Mouse (Mus musculus): ENCODE measurements around the gene Pnma1.

Pnma1 gene

DNA sequence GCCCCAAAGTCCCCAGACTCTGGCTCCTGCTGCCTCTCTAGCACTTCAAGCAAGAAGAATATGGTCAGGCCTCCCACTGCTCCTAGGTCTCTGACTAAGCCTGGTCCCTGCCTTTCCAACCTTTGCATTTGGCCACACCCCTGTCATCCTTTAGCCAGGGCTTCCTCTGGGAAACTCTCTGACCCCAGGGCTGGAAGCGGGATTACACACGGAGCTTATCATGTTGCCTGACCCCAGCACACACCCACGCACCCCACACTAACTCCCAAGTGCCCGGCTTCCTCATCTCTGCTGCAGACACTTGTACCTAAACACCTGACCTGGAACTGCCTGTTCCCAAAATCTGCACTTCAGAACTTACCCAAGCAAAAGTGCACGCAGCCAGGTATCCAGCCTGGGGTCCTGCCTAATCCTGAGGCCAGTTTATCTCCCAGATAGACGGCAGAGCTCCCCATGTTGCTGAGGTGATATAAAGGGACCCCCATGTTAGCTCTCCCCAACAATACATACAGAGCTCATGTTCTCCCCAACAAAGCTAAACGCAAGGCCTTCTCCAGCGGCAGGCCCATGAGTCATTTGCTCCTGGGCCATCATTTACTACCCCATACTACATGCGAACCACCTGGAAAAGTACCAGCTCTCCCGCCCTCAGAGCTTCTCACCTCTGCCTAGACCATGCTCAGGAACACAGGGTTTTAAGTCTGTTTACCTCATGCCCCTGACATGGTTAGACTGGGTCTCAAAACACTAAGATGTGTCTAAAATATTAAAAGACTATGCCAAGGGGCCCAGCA is 30.6 kb upstream of the Pnma1 start:
- peak; percentile 70 to 87 for DNase-seq (ENCODE audit: inconsistent age in 2 of 2, low spot score in 1 of 2)

DNA sequence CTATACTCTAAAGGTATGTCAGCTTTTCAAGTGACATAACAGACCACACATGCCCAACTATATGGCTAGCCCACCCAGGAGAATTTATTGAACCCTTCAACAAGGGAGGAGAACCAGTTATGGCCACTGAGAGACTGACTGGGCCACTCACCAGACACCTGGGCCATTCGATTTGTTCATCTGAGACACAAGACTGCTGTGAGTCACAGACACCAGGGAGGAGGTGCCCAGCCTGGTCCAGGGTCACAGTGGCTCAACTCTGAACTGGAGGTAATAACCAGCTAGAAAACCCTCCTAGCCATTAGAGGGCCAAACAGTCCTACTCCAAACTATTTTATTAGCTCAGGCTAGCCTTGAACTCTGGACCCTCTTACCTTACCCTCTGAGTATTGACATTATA is 29.8 kb upstream of the Pnma1 start:
- peak; percentile 68 to 84 for DNase-seq (ENCODE audit: inconsistent age in 2 of 2, low spot score in 1 of 2)

DNA sequence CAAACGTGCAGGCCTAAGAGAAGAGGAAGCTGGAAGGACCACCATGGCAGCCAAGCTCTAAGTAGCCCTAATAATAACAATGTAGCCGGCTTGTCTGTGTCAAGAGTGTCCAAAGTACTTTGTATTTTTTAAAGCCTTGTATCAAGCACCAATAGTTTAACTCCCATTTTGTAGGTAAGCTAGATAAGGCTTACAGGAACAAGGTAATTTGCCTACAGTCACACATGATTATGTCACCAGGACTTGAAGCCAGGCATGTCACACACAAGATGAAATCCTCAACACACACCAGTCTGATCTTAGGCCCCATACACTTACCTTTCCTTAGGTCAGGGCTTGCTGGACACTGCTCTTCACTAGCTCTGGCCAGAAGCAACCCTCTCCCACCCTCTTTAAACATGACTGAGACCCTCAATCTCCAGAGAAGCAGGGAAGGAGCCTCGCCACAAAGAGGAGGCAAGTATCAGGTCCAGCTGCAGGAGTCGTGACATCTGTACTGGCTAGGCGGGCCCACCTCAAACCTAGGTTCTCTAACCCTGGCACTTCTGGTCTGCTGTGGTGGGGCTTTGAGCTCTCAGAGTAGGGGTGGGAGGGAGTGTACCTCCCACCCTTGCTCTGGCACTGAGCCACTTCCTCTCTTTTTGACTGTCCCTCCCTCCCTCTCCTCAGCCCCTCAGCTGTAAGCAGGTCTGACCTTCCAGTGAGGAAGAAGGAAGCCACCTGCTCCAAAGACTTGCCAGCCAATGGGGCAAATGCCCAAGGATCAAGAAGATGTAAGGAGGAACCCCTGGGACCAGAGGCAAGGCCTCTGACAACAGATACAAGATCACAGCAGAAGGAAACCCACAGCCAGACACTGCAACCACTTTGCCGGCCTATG is 28.8 kb upstream of the Pnma1 start:
- no peak for DNase-seq (ENCODE audit: inconsistent age in 2 of 2, low spot score in 1 of 2)

DNA sequence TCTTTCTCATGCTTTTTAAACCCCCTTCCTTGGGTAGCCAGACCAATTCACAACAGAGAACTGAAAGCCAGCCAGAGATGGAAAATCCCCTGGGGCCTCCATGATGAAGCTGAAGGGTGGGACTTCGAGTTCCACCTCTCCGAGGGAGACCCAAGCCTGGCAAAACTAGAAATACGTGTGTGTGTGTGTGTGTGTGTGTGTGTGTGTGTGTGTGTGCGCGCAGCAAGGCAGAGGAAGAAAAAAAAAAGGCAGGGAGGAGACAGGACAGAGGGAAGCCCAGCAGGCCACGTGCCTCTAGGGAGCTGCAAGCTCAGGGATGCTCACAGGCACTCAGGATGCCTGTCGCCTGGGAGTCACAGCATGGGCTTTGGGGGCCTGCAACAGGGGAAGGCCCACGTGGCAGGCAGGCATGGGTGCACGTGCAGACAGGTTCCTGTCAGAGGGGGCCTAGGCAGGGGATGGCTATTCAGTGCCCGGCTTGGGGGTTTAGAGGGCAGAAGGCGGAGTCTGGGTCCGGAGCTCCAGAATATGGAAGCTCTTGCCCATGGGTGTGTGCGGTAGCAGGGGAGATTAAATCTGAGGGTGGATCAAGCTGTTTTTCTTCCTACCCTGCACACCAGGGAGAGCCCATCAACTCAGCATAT is 28.0 kb upstream of the Pnma1 start:
- DNase-seq (ENCODE audit: inconsistent age in 2 of 2, low spot score in 1 of 2) = peak; percentile 61 to 74

DNA sequence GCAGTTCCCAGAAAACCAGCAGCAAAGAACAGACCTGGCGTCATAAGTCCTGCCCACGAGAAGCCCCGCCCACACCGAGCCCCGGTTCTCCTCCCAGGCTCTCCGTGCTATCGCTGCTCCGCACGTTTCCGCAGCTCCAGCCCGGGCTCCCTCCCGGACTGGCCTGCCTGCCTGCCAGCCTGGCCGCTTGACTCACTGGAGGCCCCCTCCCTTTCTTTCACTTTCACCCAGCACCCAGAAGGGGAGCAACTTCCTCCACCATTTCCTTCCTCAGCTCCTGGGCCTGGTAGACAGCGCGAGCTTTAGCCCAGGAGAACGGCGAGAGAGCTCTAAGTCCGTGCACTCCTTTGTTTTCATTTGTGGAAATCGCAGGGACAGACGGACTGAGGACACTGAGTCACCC is 27.4 kb upstream of the Pnma1 start:
- peak; percentile 94 to 97 for DNase-seq (ENCODE audit: inconsistent age in 2 of 2, low spot score in 1 of 2)

DNA sequence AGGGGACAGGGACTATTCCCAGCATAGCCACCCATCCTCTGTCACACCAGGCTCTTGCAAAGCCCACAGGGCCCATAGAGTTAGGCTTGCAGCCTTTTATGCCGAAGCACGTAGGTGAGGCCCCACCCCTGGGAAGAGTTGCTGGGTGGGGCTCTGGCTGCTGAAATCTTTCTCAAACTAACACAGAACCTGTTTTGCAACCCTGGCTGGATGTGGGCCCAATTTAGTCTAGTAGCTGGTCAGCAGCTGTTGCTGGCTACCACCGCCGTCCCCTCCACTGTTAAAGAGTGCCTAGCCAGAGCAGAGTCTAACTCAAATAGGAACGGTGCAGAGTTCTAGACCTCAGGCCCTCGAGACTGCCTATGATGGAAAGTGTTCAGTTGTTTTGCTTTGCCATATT is 26.6 kb upstream of the Pnma1 start:
- peak in 1 of 2 experiments; percentile 91 for DNase-seq (ENCODE audit: inconsistent age in 2 of 2, low spot score in 1 of 2)

DNA sequence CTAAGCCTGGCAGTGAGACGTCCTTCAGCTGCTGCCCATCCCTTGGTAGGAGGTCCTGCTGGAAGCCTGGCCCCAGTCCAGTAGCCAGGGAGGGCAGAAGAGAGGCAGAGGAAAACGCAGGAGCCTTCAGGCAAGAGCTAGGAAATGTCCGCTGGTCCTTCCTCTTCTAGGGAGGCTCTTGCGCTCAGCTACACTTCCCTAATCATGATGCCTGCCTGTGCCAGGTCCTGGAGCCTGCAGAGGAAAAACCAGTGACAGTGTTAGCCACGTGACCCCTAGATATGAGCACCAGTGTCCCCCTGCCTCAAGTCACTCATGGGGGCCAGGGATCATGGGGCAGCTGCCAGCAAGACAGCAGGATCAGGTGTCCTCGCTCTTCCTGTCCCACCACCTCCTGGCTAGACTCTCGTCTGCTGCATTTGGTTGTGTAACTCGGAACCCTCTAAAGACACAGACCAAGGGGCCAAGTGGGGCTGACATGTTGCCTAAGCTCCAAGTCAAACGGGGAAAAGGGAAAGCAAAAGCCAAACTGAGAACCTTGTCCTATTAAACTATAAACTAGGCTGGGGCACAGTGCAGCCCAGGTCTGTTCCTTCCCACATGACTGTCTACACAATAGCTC is 26.0 kb upstream of the Pnma1 start:
- DNase-seq (ENCODE audit: inconsistent age in 2 of 2, low spot score in 1 of 2) = peak; percentile 80 to 89

DNA sequence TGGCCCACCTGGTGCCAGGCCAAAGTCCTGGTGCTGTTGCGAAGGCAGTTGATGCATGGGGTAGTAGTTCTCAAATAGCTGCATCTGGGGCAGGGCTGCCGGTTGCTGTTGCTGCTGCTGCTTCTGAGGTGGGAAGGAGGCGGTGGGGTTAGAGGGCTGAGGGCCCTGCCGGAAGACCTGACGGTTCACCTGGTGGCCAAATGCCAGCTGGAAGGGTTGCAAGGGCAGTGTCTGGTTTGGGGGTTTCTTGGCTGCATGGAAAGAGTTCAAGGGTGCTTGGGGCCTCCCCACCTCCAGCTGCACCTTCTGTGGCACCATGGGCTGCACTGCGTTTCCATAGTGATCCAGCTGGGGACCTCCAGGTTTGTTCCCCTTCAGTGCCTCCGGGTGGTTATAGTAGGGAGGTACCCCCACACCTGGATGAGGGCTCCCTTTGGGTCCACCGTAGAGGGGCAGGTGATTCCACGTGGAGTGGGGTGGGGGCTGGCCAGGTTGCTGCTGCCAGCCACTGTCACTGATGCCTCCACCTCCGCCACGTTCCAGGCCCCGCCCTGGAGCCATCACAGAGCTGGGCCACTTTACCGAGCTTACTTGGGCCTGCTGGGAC is 25.1 kb upstream of the Pnma1 start:
- no peak for DNase-seq (ENCODE audit: inconsistent age in 2 of 2, low spot score in 1 of 2)

DNA sequence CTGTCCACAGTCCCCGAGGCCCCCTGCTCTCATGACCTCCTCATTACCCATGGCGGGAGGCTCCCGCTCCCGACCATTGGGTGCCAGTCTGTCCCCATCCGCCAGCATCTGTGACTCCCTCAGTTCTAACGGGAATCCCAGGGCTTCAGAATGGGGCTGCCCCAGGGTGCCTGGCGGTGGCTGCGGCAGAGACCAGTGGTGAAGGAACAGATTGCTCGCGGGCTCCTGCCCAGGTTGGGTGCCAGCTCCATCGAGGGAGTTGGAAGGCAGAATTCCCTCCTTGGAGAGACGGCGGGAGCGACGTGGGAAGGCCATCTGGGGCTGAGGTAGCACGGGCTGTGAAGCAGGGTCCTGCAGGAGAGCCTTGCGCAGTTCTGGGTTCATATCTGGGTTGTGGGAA is 24.6 kb upstream of the Pnma1 start:
- DNase-seq (ENCODE audit: inconsistent age in 2 of 2, low spot score in 1 of 2) = peak in 1 of 2 experiments; percentile 28

DNA sequence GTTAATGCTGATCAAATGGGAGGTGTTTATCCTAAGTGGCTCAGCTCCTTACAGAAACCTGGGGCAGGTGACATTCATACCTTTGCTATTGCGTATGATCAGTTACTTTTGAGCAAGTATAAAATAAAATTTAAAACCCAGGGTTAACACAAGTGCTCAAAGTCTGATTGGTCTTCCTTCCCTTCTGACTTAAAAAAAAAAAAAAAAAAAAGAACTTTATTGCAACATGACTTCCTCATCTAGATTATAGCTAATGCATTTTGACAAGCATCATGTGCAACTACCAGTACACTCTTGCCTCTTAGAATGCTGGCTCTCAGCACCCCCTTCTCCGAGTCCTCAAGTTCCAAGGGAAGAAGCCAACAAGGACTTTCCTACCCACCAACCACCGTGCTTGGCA is 23.9 kb upstream of the Pnma1 start:
- DNase-seq (ENCODE audit: inconsistent age in 2 of 2, low spot score in 1 of 2) = no peak

DNA sequence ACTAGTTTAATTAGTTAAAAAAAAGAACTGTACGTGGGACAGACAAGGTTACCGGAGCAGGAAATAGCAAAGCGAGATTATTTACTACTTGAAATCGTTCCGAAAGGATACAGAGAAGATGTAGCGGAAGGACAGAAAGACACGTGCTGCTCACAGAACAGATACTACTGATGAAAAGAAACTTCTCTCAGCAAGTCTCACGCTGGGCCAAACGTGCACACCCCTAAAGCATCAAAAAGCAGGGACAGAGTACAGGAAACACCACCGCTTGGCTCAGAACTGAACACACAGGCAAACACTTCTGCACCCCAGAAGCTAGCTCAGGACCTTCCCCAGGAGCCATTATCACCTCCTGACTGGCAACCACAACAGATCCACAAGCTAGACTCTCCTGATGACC is 22.3 kb upstream of the Pnma1 start:
- no peak for DNase-seq (ENCODE audit: inconsistent age in 2 of 2, low spot score in 1 of 2)

DNA sequence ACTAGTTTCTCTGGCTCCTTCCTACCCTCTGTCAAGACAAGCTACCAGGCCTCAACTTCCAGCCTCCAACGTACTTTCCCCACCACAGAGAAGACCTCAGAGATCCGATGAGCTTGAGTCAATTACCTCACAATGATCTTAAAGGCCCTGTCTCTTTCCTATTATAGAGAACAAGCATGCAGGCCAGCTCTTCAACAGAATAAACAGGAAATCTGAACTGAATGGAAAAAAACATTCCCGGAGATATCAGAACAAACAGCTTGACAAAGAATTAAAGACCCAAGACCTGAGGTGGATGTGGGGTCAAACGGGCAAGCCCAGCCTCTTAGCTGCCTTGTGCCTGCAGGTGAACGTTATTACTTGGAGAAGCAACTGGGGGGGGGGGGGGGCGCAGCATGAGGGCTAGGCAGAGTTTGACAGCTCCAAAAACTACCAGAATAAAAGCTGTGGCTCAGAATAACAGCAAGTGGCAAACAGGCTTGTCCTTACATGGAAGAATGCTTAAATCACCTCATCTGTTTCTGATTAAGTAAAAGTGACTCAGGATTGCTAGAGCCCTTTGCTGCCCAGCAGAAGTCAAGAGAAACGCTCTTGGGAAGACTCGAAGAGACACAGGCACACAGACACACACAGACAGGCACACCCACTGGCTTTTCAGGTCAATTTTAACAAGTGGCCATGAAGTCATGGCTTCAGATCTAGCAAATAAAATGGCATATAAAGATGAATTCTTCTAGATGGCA is 17.5 kb upstream of the Pnma1 start:
- no peak for DNase-seq (ENCODE audit: inconsistent age in 2 of 2, low spot score in 1 of 2)

DNA sequence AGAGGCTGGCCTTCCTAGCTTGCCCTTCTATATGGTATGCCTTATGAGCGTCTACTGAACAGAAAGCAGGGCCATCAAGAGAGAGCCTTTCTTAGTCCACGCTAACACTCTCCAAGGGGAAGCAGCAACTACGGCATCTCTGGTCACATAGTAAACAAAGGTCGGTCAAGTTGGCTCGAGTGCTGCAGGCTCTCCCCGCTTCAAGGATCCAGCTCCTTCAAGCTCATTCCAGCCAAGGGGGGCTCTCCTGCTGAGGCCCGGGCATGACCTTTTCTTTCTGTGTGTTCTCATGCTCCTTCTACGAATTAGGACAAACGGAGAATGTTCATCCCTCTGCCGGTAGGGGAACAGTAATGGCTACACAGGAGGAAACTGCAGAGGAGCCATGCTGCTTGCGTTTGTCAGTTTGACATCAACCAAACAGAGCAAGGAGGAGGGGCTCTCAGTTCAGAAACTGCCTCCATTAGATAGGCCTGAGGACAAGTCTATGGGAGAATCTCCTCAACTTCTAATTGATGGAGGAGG is 15.4 kb upstream of the Pnma1 start:
- DNase-seq (ENCODE audit: inconsistent age in 2 of 2, low spot score in 1 of 2) = no peak

DNA sequence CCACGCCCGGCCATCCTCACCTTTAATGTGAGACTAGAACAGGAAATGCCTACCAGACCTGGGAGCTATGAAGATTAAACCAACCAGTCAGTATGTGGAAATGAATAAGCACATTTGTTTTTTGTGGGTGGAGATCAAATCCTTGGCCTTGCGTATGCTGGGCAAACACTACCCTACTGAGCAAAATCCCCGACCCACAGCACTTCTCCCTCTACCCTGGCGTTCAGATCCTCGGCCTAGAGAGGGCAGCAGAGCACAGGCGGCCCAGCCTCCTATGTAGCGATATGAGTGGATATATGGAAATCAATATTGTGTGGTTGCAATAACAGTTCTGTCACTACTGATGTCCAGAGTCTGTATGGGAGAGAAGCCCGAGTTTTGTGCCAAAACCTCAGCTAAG is 14.8 kb upstream of the Pnma1 start:
- peak; percentile 42 to 73 for DNase-seq (ENCODE audit: inconsistent age in 2 of 2, low spot score in 1 of 2)

DNA sequence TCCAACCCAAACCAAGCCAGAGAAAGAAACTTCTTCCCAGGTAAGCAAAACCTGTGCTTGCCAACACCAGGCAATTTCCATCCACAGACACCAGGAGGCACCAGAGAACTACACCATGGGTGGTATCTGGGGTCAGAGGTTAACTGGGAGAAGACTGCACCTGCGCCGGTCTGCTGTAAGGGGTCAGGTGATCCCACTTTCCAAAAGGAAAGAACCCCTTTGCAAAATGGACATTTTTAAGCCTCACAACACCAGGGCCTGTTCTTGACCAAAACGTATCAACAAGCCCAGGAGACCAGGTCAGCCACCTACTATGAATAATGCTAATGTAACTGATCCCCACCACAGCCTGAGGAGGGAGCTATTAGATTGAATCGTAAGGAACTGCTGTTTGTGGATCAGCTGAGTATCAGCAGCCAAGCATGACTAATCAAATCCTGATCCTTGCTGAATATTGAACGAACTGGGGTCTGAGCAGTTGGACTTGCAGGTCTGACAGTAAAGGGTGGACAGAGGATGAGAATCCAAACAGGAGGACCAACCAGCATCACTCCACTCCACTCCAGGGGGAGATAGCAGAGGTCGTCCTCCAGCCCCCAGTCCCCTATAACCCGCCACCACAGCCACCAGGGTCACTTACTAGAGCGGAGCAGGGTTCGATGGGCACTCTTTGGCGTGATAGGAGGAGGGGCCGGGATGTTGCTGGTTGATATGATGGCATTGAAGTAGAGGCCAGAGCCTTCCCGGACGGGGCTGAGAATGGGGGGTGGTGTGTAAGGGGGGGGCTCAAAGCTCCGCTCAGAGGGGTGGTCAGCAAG is 13.5 kb upstream of the Pnma1 start:
- DNase-seq (ENCODE audit: inconsistent age in 2 of 2, low spot score in 1 of 2) = peak; percentile 25 to 71

DNA sequence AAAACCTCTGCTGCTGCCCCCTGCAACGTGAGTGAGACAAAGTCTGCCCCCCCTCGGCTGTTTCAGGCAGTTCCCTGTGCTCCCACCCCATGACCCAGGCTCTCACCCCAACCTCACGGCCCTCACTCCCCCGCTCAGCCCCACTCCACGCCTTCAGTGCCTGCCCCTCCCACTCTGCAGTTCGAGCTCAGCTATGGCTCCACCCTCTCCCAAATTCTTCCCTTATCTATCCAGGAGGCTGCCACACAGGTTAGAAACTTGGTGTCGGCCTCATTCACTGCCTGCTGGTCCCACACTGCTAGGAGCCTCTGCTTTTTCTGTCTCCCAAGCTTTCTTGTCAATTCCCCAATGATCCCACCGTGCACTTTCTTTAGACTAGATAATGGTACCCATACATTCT is 12.8 kb upstream of the Pnma1 start:
- DNase-seq (ENCODE audit: inconsistent age in 2 of 2, low spot score in 1 of 2) = peak in 1 of 2 experiments; percentile 21

DNA sequence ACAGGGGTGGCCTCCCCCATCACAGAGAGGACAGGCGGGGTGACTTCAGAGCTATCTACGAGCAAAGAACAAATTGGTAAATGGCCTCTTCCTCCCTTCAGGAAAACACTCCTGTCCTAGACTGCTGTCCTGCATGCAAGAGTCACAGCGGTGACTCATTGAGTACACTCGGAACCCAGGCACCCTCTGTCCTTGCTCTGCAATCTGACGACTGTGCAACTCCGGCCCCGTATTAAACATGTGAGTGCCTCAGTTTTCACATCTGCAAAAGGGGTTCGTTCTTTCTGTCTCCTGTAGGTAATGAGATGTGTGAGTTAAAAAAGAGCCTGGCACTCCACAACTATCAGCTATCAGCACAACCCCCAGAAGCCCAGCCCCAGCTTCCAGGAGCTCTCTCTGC is 12.2 kb upstream of the Pnma1 start:
- DNase-seq (ENCODE audit: inconsistent age in 2 of 2, low spot score in 1 of 2) = peak; percentile 51 to 65

DNA sequence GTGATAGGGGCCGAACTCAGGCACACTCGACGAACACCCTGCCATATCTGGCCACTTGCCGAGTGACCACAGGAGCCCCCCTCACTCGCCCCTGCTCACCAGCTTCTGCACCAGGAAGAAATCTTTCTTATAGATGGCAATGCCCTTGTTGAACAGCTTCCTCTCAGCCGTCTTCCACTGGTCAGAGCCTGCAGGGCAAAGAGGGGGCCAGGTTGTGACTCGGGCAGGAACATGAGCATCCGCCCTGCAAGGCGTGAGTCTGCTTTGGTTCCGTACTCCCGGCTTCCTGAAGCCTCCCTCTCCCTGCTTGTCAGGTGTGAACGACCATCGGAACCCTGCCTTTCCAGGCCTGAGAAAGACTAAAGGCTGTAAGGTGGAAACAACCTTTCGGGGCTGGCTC is 9.9 kb upstream of the Pnma1 start:
- DNase-seq (ENCODE audit: inconsistent age in 2 of 2, low spot score in 1 of 2) = no peak

DNA sequence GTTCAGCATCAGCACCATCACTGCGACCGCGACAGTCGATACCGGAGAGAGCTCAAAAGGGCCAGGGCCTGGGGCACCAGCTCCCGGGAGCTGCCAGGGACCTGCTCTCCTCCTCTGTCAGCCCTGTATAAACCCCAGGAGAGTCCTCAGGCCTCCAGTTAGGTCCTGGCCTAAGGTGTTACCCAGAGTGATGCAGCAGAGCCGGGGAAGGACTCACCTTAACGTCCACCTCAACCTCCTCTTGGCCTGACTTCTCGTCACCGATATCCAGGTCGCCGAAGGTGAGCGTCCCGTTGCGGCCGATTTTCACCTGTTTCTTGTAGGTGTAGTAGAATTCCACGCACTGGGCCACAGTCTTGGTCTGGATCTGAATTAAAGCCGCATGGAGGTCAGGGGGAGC is 7.9 kb upstream of the Pnma1 start:
- DNase-seq (ENCODE audit: inconsistent age in 2 of 2, low spot score in 1 of 2) = no peak

Data from adrenal gland, adult (tissue).